Mouse (Mus musculus): ENCODE measurements around the gene Asb6. TPM values are rescaled to one million over a fixed set of nuclear protein-coding genes. Genes with fewer than 3 reads are reported as not detected.

Asb6 gene
- total RNA-seq (2021): 10 to 100 TPM; 36.1 to 39.8 TPM

DNA sequence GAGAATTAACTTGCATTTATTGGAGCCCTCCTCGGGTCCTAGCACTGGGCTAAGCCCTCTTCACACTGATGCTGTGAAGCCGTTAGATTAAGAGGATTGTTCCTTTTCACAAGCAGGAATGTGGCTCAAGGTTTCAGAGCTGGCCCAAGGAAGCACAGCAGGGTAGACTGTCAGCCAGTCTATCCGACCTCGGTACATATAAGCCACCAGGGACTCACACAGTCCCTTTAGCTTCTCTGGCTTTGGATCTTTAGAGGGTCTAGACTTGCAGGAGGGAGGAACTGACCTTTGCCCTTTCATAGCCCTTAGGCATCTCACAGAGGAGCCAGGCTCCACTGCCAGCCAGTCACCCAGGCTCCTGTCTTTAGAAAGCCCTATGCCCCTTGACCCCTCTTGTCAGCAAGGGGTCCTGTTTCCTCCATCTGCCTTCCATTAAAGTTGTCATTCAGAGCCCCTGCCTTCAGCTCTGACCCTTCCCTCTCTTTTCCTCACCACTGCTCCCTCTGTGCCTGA lies at the start of gene Asb6:
Asb6 (minus strand) TSS at position 51 of the 513 bp plus-strand sequence.
- intact Hi-C loops (cut with DNase I): no loop called here
- no peak for DNase-seq (ENCODE audit: low spot score in 2 of 2)

- intact Hi-C loops (cut with DNase I): no loop called here
- no peak for DNase-seq (ENCODE audit: low spot score in 2 of 2)
Observed at GRCm38 (mm10) chr2:30879481-30879880, 49.3 kb upstream of the Asb6 start.

DNA sequence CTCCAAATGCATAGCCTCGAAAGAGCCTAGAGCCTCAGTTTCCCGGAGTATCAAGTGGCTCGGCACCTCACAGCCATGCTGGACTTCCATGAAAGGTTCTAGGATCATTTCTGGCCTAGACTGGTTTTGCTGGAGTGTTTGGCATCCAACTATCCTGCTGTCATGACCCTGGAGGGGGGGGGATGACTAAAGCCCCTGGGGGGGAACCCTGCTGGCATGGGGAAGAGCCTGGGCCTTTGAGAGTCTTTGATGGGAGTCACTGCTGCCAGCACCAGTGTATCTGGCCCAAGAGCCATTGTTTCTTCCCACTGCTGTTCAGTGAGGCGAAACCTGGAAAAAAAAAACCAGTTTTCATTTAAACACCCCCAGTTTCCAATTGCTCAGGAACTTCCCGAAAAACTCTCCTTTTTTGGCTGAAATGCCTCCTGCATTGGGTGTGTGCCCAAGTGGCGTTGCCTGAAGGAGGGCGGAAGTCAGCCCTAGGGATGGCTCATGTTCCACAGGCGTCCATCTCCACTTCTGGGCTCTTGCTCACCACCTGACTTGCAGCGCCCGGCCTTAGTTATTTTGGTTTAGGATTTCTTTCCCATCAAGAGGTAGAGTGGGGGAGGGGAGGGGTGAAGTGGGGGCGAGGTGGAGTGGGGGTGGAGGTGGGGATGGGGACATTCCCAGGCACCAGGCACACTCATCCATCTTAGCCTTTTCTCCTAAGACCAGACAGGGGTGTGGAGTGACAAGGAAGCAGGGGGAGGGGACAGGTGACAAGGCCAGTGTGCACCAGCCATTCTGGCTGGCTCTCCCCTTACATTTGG lies 45.7 kb upstream of the Asb6 start:
- intact Hi-C loops (cut with DNase I): no loop called here
- no peak for DNase-seq (ENCODE audit: low spot score in 2 of 2)

DNA sequence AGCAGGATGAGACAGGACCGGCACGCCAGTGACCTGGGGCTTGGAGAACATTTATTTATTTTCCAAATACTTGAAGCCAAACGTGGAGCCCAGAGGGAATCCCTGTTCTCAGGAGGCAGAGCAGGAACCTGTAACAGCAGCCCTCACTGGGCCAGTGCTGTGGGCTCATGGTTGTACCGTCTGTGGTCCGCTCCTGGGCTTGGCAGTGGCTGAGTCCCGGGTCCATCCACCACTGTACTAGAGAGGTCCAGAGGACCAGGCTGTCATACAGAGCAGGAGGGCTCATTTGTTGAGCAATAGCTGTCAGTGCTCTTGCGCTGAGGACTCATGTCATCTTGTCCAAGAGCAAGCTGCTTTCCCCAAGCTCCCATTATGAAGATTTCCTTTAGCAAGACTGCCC lies 45.0 kb upstream of the Asb6 start:
- intact Hi-C loops (cut with DNase I): no loop called here
- DNase-seq (ENCODE audit: low spot score in 2 of 2): no peak

- intact Hi-C loops (cut with DNase I): no loop called here
- no peak for DNase-seq (ENCODE audit: low spot score in 2 of 2)
Observed at GRCm38 (mm10) chr2:30874445-30874844, 44.3 kb upstream of the Asb6 start.

DNA sequence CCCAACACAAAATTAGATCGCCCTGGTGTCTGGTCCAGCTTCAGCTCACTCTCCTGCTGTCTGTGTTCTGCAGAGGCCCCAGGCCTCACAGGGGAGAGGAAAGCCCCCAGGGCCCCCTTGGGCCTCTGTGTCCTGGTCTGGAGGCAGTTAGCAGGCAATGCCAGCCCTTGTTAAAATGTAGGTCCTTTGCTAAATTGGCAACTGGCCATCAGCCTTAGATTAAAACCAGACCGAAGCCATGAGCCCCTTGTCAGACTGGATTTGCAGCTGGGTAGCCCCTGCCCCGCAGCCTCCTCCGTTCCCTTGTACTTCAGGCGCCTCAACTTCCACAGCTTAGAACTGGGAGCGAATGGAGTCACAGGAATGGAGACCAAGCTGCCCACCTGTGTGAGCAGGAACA lies 42.5 kb upstream of the Asb6 start:
- DNase-seq (ENCODE audit: low spot score in 2 of 2): no peak
- intact Hi-C loops (cut with DNase I): no loop called here

GRCm38 (mm10) chr2:30870863-30871262 lies 40.7 kb upstream of the Asb6 start:
- no peak for DNase-seq (ENCODE audit: low spot score in 2 of 2)
- intact Hi-C loops (cut with DNase I): no loop called here

GRCm38 (mm10) chr2:30865426-30865825 lies 35.3 kb upstream of the Asb6 start:
- no peak for DNase-seq (ENCODE audit: low spot score in 2 of 2)
- intact Hi-C loops (cut with DNase I): no loop called here

DNA sequence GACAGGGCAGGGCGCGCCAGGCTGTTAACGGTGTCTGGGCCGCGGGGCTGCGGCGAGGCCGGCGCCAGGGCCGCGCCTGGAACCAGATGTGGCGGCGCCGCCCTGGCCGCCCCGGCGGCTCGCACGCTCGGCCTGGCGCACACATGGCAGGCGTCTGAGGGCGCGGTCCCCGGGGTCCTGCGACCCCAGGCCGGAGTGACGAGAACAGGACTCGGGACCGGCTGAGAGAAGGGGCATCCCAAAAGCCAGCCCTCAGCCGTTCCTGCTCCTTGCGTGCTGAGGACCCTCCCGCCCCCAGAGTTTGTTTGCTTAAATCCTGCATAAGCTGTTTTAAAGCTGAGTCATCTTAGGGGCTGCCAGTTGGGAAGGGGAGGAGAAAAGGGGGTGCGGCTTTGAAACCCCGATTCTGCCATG lies 34.8 kb upstream of the Asb6 start:
- intact Hi-C loops (cut with DNase I): no loop called here
- DNase-seq (ENCODE audit: low spot score in 2 of 2): no peak

DNA sequence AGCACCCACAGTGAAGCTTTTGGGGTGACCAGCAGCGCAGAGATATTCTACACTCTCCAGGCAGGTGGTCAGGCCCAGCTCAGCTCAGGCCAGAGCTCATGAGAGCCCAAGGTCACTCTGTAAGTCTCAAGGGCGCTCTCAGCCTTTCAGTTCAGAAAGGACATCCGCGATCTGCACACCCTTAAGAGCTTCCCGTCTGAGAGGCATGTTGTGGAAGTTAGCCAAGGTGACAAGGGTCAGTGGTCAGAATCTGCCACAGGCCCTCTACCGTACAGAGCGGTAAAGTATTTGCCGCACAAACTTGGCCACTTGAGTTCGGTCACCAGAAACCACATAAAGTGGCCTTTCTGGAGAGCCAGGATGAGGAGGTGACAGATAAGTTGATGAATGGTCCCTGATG lies 33.4 kb upstream of the Asb6 start:
- intact Hi-C loops (cut with DNase I): no loop called here

GRCm38 (mm10) chr2:30862081-30862480 lies 31.9 kb upstream of the Asb6 start:
- intact Hi-C loops (cut with DNase I): no loop called here
- no peak for DNase-seq (ENCODE audit: low spot score in 2 of 2)

More for the DNA sequence above, 33.4 kb upstream of the Asb6 start:
- DNase-seq (ENCODE audit: low spot score in 2 of 2): no peak

DNA sequence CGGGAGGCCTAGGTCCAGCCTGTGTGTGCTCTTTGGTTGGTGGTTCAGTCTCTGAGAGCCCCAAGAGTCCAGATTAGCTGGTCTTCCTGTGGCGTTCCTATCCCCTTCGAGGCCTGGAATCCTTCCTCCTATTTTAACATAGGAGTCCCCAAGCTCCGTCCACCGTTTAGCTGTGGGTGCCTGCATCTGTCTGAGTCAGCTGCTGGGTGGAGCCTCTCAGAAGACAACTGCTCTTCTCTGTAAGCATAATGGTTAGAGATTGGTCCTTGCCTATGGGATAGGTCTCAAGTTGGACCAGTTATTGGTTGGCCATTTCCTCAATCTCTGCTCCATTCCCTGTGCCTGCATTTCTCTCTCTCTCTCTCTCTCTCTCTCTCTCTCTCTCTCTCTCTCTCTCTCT lies 29.6 kb upstream of the Asb6 start:
- DNase-seq (ENCODE audit: low spot score in 2 of 2): no peak
- intact Hi-C loops (cut with DNase I): no loop called here

DNA sequence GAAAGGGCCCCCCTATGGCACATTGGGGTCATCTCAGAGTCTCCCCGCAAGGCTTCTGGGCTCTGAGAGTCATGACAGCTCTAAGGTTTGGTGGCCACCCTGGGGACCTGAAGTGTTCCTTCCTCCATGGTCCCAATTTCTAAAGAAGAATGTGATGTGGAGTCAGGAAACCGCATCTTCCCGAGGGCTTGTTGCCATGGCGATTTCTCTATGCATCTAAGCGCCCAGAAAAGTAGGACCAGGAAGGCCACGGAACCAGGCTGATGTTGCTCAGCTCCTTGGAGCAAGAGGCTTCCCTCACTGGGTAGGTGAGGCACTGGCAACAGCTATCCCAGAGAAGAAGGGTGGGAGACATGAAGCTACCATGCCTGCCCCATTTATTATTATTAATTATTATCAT lies 26.9 kb upstream of the Asb6 start:
- intact Hi-C loops (cut with DNase I): no loop called here
- DNase-seq (ENCODE audit: low spot score in 2 of 2): peak in 1 of 2 experiments; percentile 24

DNA sequence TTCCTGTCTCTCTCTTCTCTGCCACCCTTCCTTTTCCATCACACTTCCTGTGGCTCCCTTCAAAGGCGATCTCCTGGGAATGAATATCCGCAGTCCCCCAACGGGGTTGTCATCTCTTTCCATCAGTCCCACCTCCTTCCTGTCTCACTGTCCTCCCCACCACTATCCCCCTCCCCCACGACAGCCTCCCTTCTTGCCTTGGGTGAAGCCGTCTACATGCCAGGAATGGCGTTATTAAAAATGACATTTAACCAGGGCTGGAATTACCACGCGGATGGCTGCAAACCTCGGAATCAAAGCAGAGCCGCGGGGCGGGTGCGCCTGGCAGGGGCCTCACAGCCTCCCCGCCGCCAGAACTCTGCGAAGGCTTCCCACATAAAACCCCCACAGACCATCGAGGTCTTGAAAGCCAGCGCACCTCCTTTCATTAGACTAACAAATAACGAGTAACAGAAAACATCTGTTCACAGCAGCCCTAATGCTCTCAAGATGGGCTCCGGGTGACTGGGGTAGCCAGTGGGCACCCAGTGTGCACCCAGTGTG lies 22.7 kb upstream of the Asb6 start:
- intact Hi-C loops (cut with DNase I): no loop called here
- no peak for DNase-seq (ENCODE audit: low spot score in 2 of 2)

DNA sequence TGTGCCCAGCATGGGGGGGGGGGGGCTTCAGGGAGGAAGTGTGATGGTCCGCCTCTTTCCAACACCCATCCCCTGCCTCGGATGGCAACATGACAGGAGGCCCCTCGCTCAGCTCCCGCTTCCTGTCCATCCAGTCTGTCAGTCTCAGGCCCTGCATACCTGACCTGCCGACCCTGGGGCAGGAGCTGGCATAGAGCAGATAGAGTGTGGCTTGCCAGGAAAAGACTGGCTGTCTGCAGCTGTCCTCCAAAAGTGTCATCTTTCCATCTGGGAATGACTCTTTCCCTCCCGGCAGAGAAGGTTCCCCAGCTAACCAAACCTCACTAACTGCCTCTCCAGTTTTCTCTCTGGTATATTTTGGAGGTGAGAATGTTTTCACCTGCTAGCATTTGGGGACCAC lies 20.4 kb upstream of the Asb6 start:
- intact Hi-C loops (cut with DNase I): no loop called here

DNA sequence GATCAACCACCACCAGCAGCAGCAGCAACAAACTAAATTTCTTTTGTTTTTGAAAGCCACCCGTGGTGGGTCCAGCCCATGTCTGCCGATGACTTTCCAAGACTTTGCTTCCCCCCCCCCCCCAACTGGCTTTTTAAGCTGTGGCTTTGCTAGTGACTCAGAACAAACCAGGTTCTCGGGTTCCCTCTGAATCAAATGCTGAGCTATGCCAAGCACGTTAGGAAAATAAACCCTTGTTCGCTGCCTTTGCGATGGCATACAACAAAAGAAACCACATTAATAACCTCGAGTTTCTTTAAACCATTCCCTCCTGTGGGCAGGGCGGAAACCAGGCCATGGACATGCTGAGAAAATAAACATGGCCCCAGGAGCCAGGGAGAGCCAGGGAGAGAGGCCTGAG lies 18.1 kb upstream of the Asb6 start:
- DNase-seq (ENCODE audit: low spot score in 2 of 2): no peak
- intact Hi-C loops (cut with DNase I): no loop called here

More for the DNA sequence above, 20.4 kb upstream of the Asb6 start:
- DNase-seq (ENCODE audit: low spot score in 2 of 2): no peak

DNA sequence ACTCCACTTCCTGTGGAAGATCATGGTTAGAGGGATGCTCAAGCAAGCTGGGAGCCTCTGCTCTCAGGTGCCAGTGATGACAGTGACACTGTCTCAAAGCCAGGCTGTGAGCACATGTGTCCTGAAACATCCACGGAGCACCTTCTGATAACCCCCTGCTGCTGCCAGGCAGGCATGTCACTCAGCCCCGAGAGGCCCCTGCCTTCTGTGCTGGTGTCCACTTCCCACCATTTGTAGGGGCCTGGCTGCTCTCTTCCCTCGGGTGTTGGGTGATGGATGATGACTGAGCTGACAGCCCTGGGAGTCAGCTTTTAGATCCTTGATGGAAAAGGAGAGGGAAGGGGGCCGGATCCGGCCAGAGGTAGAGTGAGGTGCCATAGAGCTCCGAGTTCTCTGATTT lies 16.6 kb upstream of the Asb6 start:
- no peak for DNase-seq (ENCODE audit: low spot score in 2 of 2)
- intact Hi-C loops (cut with DNase I): no loop called here

GRCm38 (mm10) chr2:30846236-30846635 lies 16.1 kb upstream of the Asb6 start:
- DNase-seq (ENCODE audit: low spot score in 2 of 2): no peak
- intact Hi-C loops (cut with DNase I): no loop called here

DNA sequence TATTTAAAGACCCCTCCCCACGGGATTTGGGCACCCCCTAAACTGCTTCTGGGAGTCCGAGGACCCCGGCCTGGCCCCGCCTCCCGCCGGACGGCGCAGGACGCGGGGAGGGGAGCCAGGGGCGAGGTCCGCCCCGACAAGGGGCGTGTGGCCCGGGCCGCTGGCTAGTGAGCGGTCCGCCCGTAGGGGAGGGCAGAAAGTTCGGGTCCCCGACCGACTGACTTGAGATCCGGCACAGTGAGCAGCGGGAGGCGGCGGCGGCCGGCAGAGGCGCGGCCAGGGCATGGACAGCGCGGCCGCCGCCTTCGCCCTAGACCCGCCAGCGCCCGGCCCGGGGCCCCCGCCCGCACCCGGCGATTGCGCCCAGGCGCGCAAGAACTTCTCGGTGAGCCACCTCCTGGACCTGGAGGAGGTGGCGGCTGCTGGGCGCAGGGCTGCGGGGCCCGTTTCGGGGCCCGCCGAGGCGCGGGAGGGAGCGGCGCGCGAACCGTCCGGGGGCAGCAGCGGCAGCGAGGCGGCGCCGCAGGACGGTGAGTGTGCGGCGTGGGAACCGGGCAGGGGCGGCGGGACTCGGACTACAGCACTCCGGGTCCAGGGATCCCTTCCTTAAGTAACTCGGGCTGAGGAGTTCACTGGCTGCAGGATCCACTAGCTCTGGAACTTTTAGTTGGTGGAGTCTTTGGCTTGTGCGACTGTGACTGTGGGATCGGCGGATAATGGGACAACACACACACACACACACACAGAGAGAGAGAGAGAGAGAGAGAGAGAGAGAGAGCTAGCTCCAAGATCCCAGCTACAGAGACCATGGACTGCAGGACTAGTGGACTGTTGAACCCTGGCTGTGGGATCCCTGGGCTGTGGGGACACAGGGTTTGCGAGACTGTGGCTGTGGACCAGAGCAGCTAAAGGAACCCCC lies 15.3 kb upstream of the Asb6 start:
- no peak for DNase-seq (ENCODE audit: low spot score in 2 of 2)
- intact Hi-C loops (cut with DNase I): no loop called here

DNA sequence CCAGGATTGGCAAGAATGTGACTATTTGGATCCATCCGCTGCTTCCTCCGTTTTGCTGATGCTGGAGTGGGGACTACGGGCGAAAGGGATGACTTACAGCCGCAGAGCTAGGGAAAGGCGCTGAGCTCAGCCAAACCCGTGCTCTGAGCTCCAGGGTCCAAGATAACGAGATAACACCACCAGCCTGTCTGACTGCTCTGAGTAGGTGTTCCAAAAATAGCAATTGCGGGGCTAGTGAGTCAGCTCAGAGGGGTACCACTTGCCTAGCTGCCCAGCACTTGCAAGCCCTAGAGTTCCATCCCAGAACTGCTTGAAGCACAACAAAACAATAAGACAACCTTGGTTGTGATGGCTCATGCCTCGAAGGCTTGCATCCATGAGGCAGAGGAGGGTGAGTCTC lies 12.5 kb upstream of the Asb6 start:
- DNase-seq (ENCODE audit: low spot score in 2 of 2): no peak
- intact Hi-C loops (cut with DNase I): no loop called here

Data from left cerebral cortex, postnatal 36 days (tissue).